Mouse (Mus musculus) yolk sac, embryonic 10.5 days (tissue): ENCODE measurements around the gene Mapk3.

Experiments
- DNase-seq: peaks from one replicate; pipeline ENCODE4 v3.0.0-alpha.2; 2017; ENCODE audit warnings: low spot score

The Mapk3 gene

GRCm38 (mm10) chr7:126784469-126784868 is 25.1 kb downstream of the Mapk3 start:
- no peak for DNase-seq

- DNase-seq = no peak
Observed at GRCm38 (mm10) chr7:126785056-126785455, 25.7 kb downstream of the Mapk3 start.

- DNase-seq = no peak
Observed at GRCm38 (mm10) chr7:126786142-126786541, 26.7 kb downstream of the Mapk3 start.

GRCm38 (mm10) chr7:126789141-126789540 is 29.7 kb downstream of the Mapk3 start:
- DNase-seq = no peak

GRCm38 (mm10) chr7:126791851-126792720 is 32.7 kb downstream of the Mapk3 start, which contains the start of gene Ppp4c:
Gene Ppp4c (minus strand): TSS chr7:126792496.
- DNase-seq = peak; percentile 98

GRCm38 (mm10) chr7:126792721-126793443 is 33.5 kb downstream of the Mapk3 start:
- DNase-seq = no peak

- DNase-seq = no peak
Observed at GRCm38 (mm10) chr7:126793456-126794270, 34.3 kb downstream of the Mapk3 start.

GRCm38 (mm10) chr7:126794271-126794605 is 34.8 kb downstream of the Mapk3 start:
- DNase-seq = no peak

GRCm38 (mm10) chr7:126795387-126796317 is 36.3 kb downstream of the Mapk3 start:
- no peak for DNase-seq

GRCm38 (mm10) chr7:126796350-126796932 is 37.0 kb downstream of the Mapk3 start:
- DNase-seq = no peak

GRCm38 (mm10) chr7:126797411-126798126 is 38.2 kb downstream of the Mapk3 start, which contains the start of gene Fam57b:
Gene Fam57b (plus strand): TSS chr7:126797668.
- DNase-seq = no peak

GRCm38 (mm10) chr7:126798127-126799049 is 39.0 kb downstream of the Mapk3 start:
- DNase-seq = no peak

GRCm38 (mm10) chr7:126799050-126799467 is 39.7 kb downstream of the Mapk3 start:
- DNase-seq = peak; percentile 99

GRCm38 (mm10) chr7:126799468-126800268 is 40.3 kb downstream of the Mapk3 start:
- no peak for DNase-seq

GRCm38 (mm10) chr7:126800269-126801056 is 41.1 kb downstream of the Mapk3 start:
- DNase-seq = no peak

GRCm38 (mm10) chr7:126801057-126801422 is 41.6 kb downstream of the Mapk3 start:
- no peak for DNase-seq

GRCm38 (mm10) chr7:126802134-126802889 is 42.9 kb downstream of the Mapk3 start:
- no peak for DNase-seq
